Mouse (Mus musculus) heart, embryonic 12.5 days (tissue): ENCODE measurements at regions not wholly inside any gene's neighbourhood (a gene's known extent, or its start where the extent isn't known, plus 50 kb on each side); places are given as distances from the start of the nearest gene placed in this dataset.

Experiments
- ATAC-seq: fragments of 200-750 bp; cut with Nextera tagmentation; 2 replicates; pipeline ENCODE4 v1.8.0; 2017; ENCODE audit warnings: moderate TSS enrichment, moderate library complexity; ENCODE audit not compliant: insufficient number of reproducible peaks, low FRiP score
- H3K27ac ChIP-seq: fragments of 300-500 bp; sonication (generic); 2 replicates; pipeline ENCODE4 v1.5.1; 2016; ENCODE audit warnings: mild to moderate bottlenecking, moderate library complexity; ENCODE audit not compliant: poor library complexity, severe bottlenecking
- H3K27me3 ChIP-seq: fragments of 300-500 bp; sonication (generic); replicated peaks from 2 replicates; pipeline ENCODE4 v1.6.1; 2016; ENCODE audit warnings: mild to moderate bottlenecking, moderate library complexity
- H3K36me3 ChIP-seq: fragments of 300-500 bp; sonication (generic); 2 replicates; pipeline ENCODE4 v1.6.1; 2016; ENCODE audit warnings: mild to moderate bottlenecking, moderate library complexity
- H3K4me1 ChIP-seq: fragments of 300-500 bp; sonication (generic); replicated peaks from 2 replicates; pipeline ENCODE4 v1.6.1; 2016; ENCODE audit warnings: mild to moderate bottlenecking
- H3K4me2 ChIP-seq: fragments of 300-500 bp; sonication (generic); 2 replicates; pipeline ENCODE4 v1.6.1; 2016; ENCODE audit warnings: mild to moderate bottlenecking, moderate library complexity
- H3K4me3 ChIP-seq: fragments of 300-500 bp; sonication (generic); 2 replicates; pipeline ENCODE4 v1.5.1; 2016; ENCODE audit warnings: mild to moderate bottlenecking
- H3K9ac ChIP-seq: fragments of 300-500 bp; sonication (generic); 2 replicates; pipeline ENCODE4 v1.6.1; 2016; ENCODE audit warnings: mild to moderate bottlenecking, moderate library complexity
- H3K9me3 ChIP-seq: fragments of 300-500 bp; sonication (generic); replicated peaks from 2 replicates; pipeline ENCODE4 v1.6.1; 2016; ENCODE audit warnings: mild to moderate bottlenecking, moderate library complexity
- WGBS: fragments of 180-500 bp; shearing (Covaris S2); methylation state at CpG from one replicate; pipeline ENCODE4 v1.1.7; 2016; 5-methylcytosine and 5-hydroxymethylcytosine counted together

GRCm38 (mm10) chr16:70093224-70093623 is 220.5 kb upstream of the Gbe1 start:
- Histone ChIP-seq H3K4me1 (no peaks in the 10 kb centered on the region), H3K9me3 (no peaks in the 10 kb centered on the region), H3K36me3 (no peaks in the 10 kb centered on the region), H3K4me2 (no peak overlapping the region), H3K9ac (no peak overlapping the region), H3K27ac (no peak overlapping the region), H3K27me3 (no peaks in the 10 kb centered on the region), H3K4me3 (no peak overlapping the region)
- 18% methylated on average over 3 of the region's 3 CpGs for WGBS
- ATAC-seq, result no peak

GRCm38 (mm10) chr16:70095221-70095620 is 218.5 kb upstream of the Gbe1 start:
- no peaks in the 10 kb centered on the region for H3K27me3 ChIP-seq
- ATAC-seq, result no peak

GRCm38 (mm10) chr16:70103791-70104378 is 209.9 kb upstream of the Gbe1 start:
- no peaks in the 10 kb centered on the region for H3K36me3 ChIP-seq
- H3K4me3 ChIP-seq, result no peak overlapping the region
- ATAC-seq, result no peak
- no peaks in the 10 kb centered on the region for H3K27me3 ChIP-seq
- H3K27ac ChIP-seq, result no peak overlapping the region
- H3K9me3 ChIP-seq, result no peaks in the 10 kb centered on the region
- 0 out of 2 replicates have a peak, but pooled peaks cover 3% of the 10 kb centered on the region for H3K4me1 ChIP-seq
- 46% methylated on average over 6 of the region's 6 CpGs for WGBS
- no peak overlapping the region for H3K4me2 ChIP-seq
- H3K9ac ChIP-seq, result no peak overlapping the region

More at GRCm38 (mm10) chr16:70095221-70095620, 218.5 kb upstream of the Gbe1 start:
- Histone ChIP-seq H3K9me3 (no peaks in the 10 kb centered on the region), H3K27ac (no peak overlapping the region), H3K4me1 (no peaks in the 10 kb centered on the region), H3K9ac (no peak overlapping the region), H3K36me3 (no peaks in the 10 kb centered on the region), H3K4me2 (no peak overlapping the region), H3K4me3 (no peak overlapping the region)
- WGBS, result 71% methylated on average over 2 of the region's 2 CpGs

GRCm38 (mm10) chr16:70141466-70141865 is 172.3 kb upstream of the Gbe1 start:
- ATAC-seq, result no peak
- no peak overlapping the region for H3K27ac ChIP-seq
- H3K4me2 ChIP-seq, result no peak overlapping the region
- H3K4me1 ChIP-seq, result no peaks in the 10 kb centered on the region
- no peak overlapping the region for H3K9ac ChIP-seq
- H3K9me3 ChIP-seq, result no peaks in the 10 kb centered on the region
- no peak overlapping the region for H3K4me3 ChIP-seq
- H3K36me3 ChIP-seq, result no peaks in the 10 kb centered on the region
- no peaks in the 10 kb centered on the region for H3K27me3 ChIP-seq
- WGBS, result 61% methylated on average over 3 of the region's 3 CpGs

- Histone ChIP-seq H3K27me3 (no peaks in the 10 kb centered on the region), H3K9me3 (no peaks in the 10 kb centered on the region), H3K9ac (no peak overlapping the region), H3K4me2 (no peak overlapping the region), H3K4me3 (no peak overlapping the region), H3K4me1 (no peaks in the 10 kb centered on the region), H3K27ac (no peak overlapping the region), H3K36me3 (no peaks in the 10 kb centered on the region)
- ATAC-seq, result no peak
- WGBS, result 71% methylated on average over 10 of the region's 10 CpGs
These were observed 165.9 kb upstream of the Gbe1 start for GRCm38 (mm10) chr16:70147673-70148359.

- no peak for ATAC-seq
- Histone ChIP-seq H3K4me1 (no peaks in the 10 kb centered on the region), H3K27ac (no peak overlapping the region), H3K4me2 (no peak overlapping the region), H3K27me3 (no peaks in the 10 kb centered on the region), H3K36me3 (no peaks in the 10 kb centered on the region), H3K9ac (no peak overlapping the region), H3K4me3 (no peak overlapping the region), H3K9me3 (no peaks in the 10 kb centered on the region)
- WGBS, result 64% methylated on average over 7 of the region's 7 CpGs
These were observed 159.2 kb upstream of the Gbe1 start for GRCm38 (mm10) chr16:70154587-70154986.

GRCm38 (mm10) chr16:70160539-70160938 is 153.2 kb upstream of the Gbe1 start:
- Histone ChIP-seq H3K4me3 (no peak overlapping the region), H3K4me2 (no peak overlapping the region), H3K4me1 (no peaks in the 10 kb centered on the region), H3K27ac (no peak overlapping the region), H3K9ac (no peak overlapping the region), H3K36me3 (no peaks in the 10 kb centered on the region), H3K9me3 (no peaks in the 10 kb centered on the region), H3K27me3 (no peaks in the 10 kb centered on the region)
- no peak for ATAC-seq

GRCm38 (mm10) chr16:70175140-70175539 is 138.6 kb upstream of the Gbe1 start:
- peaks cover 6% of the 10 kb centered on the region for H3K4me1 ChIP-seq
- peak overlapping the region; percentile 41 for H3K4me2 ChIP-seq
- H3K9ac ChIP-seq, result no peak overlapping the region
- no peak for ATAC-seq
- no peaks in the 10 kb centered on the region for H3K36me3 ChIP-seq
- no peak overlapping the region for H3K27ac ChIP-seq
- H3K4me3 ChIP-seq, result no peak overlapping the region
- no peaks in the 10 kb centered on the region for H3K9me3 ChIP-seq
- no peaks in the 10 kb centered on the region for H3K27me3 ChIP-seq
- 26% methylated on average over 7 of the region's 7 CpGs for WGBS

GRCm38 (mm10) chr16:70178975-70179374 is 134.8 kb upstream of the Gbe1 start:
- H3K4me1 ChIP-seq, result peaks cover 6% of the 10 kb centered on the region
- H3K9ac ChIP-seq, result no peak overlapping the region
- WGBS, result 77% methylated on average over 7 of the region's 7 CpGs
- ATAC-seq, result no peak
- H3K4me2 ChIP-seq, result no peak overlapping the region
- no peaks in the 10 kb centered on the region for H3K27me3 ChIP-seq
- no peak overlapping the region for H3K27ac ChIP-seq
- H3K4me3 ChIP-seq, result no peak overlapping the region
- no peaks in the 10 kb centered on the region for H3K9me3 ChIP-seq
- no peaks in the 10 kb centered on the region for H3K36me3 ChIP-seq

- H3K4me3 ChIP-seq, result no peak overlapping the region
- no peaks in the 10 kb centered on the region for H3K4me1 ChIP-seq
- H3K9me3 ChIP-seq, result 0 out of 2 replicates have a peak, but pooled peaks cover 4% of the 10 kb centered on the region
- no peak overlapping the region for H3K27ac ChIP-seq
- H3K36me3 ChIP-seq, result no peaks in the 10 kb centered on the region
- 70% methylated on average over 1 of the region's 1 CpGs for WGBS
- no peak for ATAC-seq
- H3K9ac ChIP-seq, result no peak overlapping the region
- H3K4me2 ChIP-seq, result no peak overlapping the region
- H3K27me3 ChIP-seq, result no peaks in the 10 kb centered on the region
These were observed 99.7 kb upstream of the Gbe1 start for GRCm38 (mm10) chr16:70213861-70214597.

GRCm38 (mm10) chr16:70214800-70215199 is 98.9 kb upstream of the Gbe1 start:
- Histone ChIP-seq H3K4me2 (no peak overlapping the region), H3K27ac (no peak overlapping the region), H3K9me3 (0 out of 2 replicates have a peak, but pooled peaks cover 4% of the 10 kb centered on the region), H3K4me3 (no peak overlapping the region), H3K4me1 (no peaks in the 10 kb centered on the region), H3K9ac (no peak overlapping the region), H3K36me3 (no peaks in the 10 kb centered on the region), H3K27me3 (no peaks in the 10 kb centered on the region)
- no peak for ATAC-seq
- WGBS, result 25% methylated on average over 4 of the region's 4 CpGs
